8 mouse cellular contexts compared by ENCODE assay signal in the genomic region with DNA sequence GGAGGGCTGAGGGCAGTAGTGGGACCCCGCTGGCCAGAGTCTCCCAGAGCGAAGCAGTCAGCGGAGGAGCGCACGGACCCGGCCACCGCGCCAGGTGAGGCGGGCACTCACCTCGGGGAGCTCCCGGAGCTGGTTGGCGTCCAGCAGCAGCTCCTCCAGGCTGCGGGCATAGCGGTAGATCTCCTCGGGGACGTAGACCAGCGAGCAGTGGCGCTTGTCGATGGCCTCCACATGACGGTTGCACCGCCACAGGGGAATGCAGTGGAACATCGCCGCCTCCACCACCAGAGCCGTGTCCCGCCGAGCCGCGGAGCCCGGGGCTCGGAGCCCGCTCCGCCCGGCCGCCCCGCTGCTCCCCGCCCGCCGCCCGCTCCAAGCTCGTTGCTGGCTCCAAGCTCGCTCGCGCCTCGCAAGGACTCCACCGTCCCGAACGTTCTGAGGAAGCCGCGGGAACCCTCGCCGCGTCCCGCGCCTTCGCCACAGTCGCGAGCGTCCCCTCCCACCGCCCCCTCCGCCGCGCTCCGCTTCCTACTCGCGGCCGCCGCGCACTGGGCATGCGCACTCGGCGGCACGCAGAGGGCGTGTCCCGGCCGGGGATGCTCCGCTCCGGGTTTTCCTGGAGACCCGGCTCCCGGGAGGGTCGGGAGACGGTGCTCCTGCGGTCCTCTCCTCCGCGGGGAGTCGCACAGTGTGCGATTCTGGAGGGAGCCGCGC. TPM values are rescaled to one million over a fixed set of nuclear protein-coding genes. Genes with fewer than 3 reads are reported as not detected.
DNase-seq lines count a peak whose midpoint lies in the region; ATAC-seq lines count a peak whose summit lies in the region.

Gene Lrrc1, minus strand, starts transcription at position 517 of the 714 bp plus-strand sequence.

- peaks cover 15% of the 10 kb centered on the region for H3K4me1 ChIP-seq in hindbrain, embryonic 16.5 days (ENCODE audit: control insufficient read depth, insufficient read depth, low read depth, low read length)

- no peaks in the 10 kb centered on the region; the same call in 1 of the 2 replicates for H3K27me3 ChIP-seq in hindbrain, embryonic 16.5 days (replicated peaks; ENCODE audit: control insufficient read depth, insufficient read depth, low read length)

- WGBS in hindbrain, embryonic 16.5 days: 0% methylated on average over 73 of the region's 88 CpGs
- 1% methylated on average over 72 of the region's 88 CpGs for WGBS in macrophage (ENCODE audit: missing documents)

- no peaks in the 10 kb centered on the region for H3K9me3 ChIP-seq in hindbrain, embryonic 16.5 days (ENCODE audit: control insufficient read depth, low read length)

- peak; percentile 93 for ATAC-seq in hindbrain, embryonic 16.5 days

- H3K4me2 ChIP-seq in hindbrain, embryonic 16.5 days (ENCODE audit: low read length): peak within 1 kb of the TSS; percentile 92

- peak within 1 kb of the TSS; percentile 73 for H3K27ac ChIP-seq in hindbrain, embryonic 16.5 days (ENCODE audit: low read depth, low read length)
- H3K27ac ChIP-seq in macrophage: no peak within 1 kb of the TSS

- no peaks in the 10 kb centered on the region for H3K79me2 ChIP-seq in macrophage (ENCODE audit: inconsistent target)

- no peaks in the 10 kb centered on the region for H3K36me3 ChIP-seq in hindbrain, embryonic 16.5 days (ENCODE audit: control insufficient read depth, insufficient read depth, low read length)
- no peaks in the 10 kb centered on the region for H3K36me3 ChIP-seq in macrophage (ENCODE audit: inconsistent target)

- peak; percentile 84 for DNase-seq in T-cell, adult 2 months (ENCODE audit: low spot score)
- peak; percentile 83 to 87 for DNase-seq in cerebellum, postnatal 36 days
- peak; percentile 84 for DNase-seq in gastrocnemius, adult 18-20 months (ENCODE audit: low spot score)
- peak; percentile 78 to 84 for DNase-seq in left cerebral cortex, adult 18-20 months (ENCODE audit: low spot score in 2 of 2)
- peak; percentile 89 to 91 for DNase-seq in right cerebral cortex, postnatal 10 days (ENCODE audit: low spot score in 2 of 2)
- DNase-seq in urinary bladder, postnatal 25 days (ENCODE audit: low spot score): peak; percentile 88

- H3K4me3 ChIP-seq in hindbrain, embryonic 16.5 days (ENCODE audit: low read length): peak within 1 kb of the TSS; percentile 87
- H3K4me3 ChIP-seq in macrophage (ENCODE audit: inconsistent target): peak within 1 kb of the TSS; percentile 45

- peak within 1 kb of the TSS; percentile 87 for H3K9ac ChIP-seq in hindbrain, embryonic 16.5 days (ENCODE audit: low read depth, low read length)

RNA-seq across cellular contexts. Expression of gene Lrrc1, which starts in this region (rescaled TPM):
- 1 to 10 TPM in 1 of 2 experiments, under 1 TPM in 1; 0.47 to 1.2 TPM for total RNA-seq in gastrocnemius, adult 18-20 months (2021)
- polyA plus RNA-seq in hindbrain, embryonic 16.5 days (2015; fragmentation: Nextera tagmentation; extraction: Ambion mirVana): 5.0 and 5.5 TPM in 2 replicates
- 1 to 10 TPM; 5.3 to 8.3 TPM for total RNA-seq in left cerebral cortex, adult 18-20 months (2021)
- total RNA-seq in macrophage (2018; cell fraction: chromatin; rRNA removed): 1 to 10 TPM in 20 of 26 experiments, under 1 TPM in 6; 0.44 to 6.1 (median 2.0) TPM
- 1 to 10 TPM in 8 of 26 experiments, under 1 TPM in 18; 0.27 to 1.4 (median 0.71) TPM for total RNA-seq in macrophage (2018; cell fraction: cytosol; rRNA removed)
- 1 to 10 TPM in 17 of 26 experiments, under 1 TPM in 9; 0.23 to 3.5 (median 1.1) TPM for total RNA-seq in macrophage (2018; cell fraction: nucleus; rRNA removed)
- polyA plus RNA-seq in macrophage (2018): 0.48 to 0.92 TPM (median 0.83 TPM) in 3 replicates
